Mouse (Mus musculus): ENCODE data around the gene Pdpn.

DNA sequence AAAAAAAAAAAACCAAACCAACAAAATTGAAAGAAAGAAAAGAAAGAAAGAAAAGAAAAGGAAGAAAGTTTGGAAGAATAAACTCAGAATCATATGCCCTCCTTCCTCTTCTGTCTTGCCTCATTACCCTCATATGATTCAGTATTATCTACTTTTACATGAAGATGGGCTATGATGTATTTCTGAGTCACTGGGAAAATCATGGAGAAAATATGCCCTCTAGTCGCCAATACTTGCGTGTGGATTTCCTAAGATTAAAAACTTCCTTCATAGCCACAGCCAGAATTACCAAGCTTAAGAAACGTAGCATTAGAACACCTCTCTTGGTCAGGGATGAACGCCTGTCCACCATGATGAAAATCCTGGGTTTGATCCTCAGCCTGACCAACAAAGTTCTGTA is 5.7 kb upstream of the Pdpn start:
- no peak for TF ChIP-seq CTCF (IDR thresholded peaks at IDR 0.05; ENCODE audit: low read depth, low read length)
- TF ChIP-seq POLR2A (IDR thresholded peaks at IDR 0.05; ENCODE audit: insufficient read depth, low read length) = no peak
